Mouse (Mus musculus): Measurements from ENCODE around the gene Zfp831.
A peak's percentile ranks its signal among the peaks of the same experiment; 100 is the strongest.

The Zfp831 gene

GRCm38 (mm10) chr2:174643448-174644144 lies at the start of gene Zfp831:
TSS of gene Zfp831 (plus strand) at chr2:174643534.
- no peak for DNase-seq (ENCODE audit: low read depth, low spot score)

- DNase-seq (ENCODE audit: low read depth, low spot score): peak; percentile 25
Measured at GRCm38 (mm10) chr2:174594965-174595364, 48.4 kb upstream of the Zfp831 start.

- DNase-seq (ENCODE audit: low read depth, low spot score): no peak
Measured at GRCm38 (mm10) chr2:174595611-174596010, 47.7 kb upstream of the Zfp831 start.

GRCm38 (mm10) chr2:174596457-174596856 lies 46.9 kb upstream of the Zfp831 start:
- DNase-seq (ENCODE audit: low read depth, low spot score): no peak

- no peak for DNase-seq (ENCODE audit: low read depth, low spot score)
Measured at GRCm38 (mm10) chr2:174598451-174598850, 44.9 kb upstream of the Zfp831 start.

- DNase-seq (ENCODE audit: low read depth, low spot score): no peak
Measured at GRCm38 (mm10) chr2:174599071-174599635, 44.2 kb upstream of the Zfp831 start.

- DNase-seq (ENCODE audit: low read depth, low spot score): no peak
Measured at GRCm38 (mm10) chr2:174599853-174600271, 43.5 kb upstream of the Zfp831 start.

- DNase-seq (ENCODE audit: low read depth, low spot score): no peak
Measured at GRCm38 (mm10) chr2:174601938-174602685, 41.2 kb upstream of the Zfp831 start.

- no peak for DNase-seq (ENCODE audit: low read depth, low spot score)
Measured at GRCm38 (mm10) chr2:174603321-174603720, 40.0 kb upstream of the Zfp831 start.

- DNase-seq (ENCODE audit: low read depth, low spot score): no peak
Measured at GRCm38 (mm10) chr2:174605020-174605419, 38.3 kb upstream of the Zfp831 start.

- no peak for DNase-seq (ENCODE audit: low read depth, low spot score)
Measured at GRCm38 (mm10) chr2:174605442-174606087, 37.8 kb upstream of the Zfp831 start.

GRCm38 (mm10) chr2:174606376-174606775 lies 37.0 kb upstream of the Zfp831 start:
- DNase-seq (ENCODE audit: low read depth, low spot score): no peak

GRCm38 (mm10) chr2:174609892-174610291 lies 33.4 kb upstream of the Zfp831 start:
- no peak for DNase-seq (ENCODE audit: low read depth, low spot score)

GRCm38 (mm10) chr2:174612386-174613063 lies 30.8 kb upstream of the Zfp831 start:
- DNase-seq (ENCODE audit: low read depth, low spot score): no peak

- no peak for DNase-seq (ENCODE audit: low read depth, low spot score)
Measured at GRCm38 (mm10) chr2:174613221-174613620, 30.1 kb upstream of the Zfp831 start.

GRCm38 (mm10) chr2:174613921-174614441 lies 29.4 kb upstream of the Zfp831 start:
- DNase-seq (ENCODE audit: low read depth, low spot score): no peak

- DNase-seq (ENCODE audit: low read depth, low spot score): no peak
Measured at GRCm38 (mm10) chr2:174621881-174622280, 21.5 kb upstream of the Zfp831 start.

- no peak for DNase-seq (ENCODE audit: low read depth, low spot score)
Measured at GRCm38 (mm10) chr2:174624430-174624829, 18.9 kb upstream of the Zfp831 start.

GRCm38 (mm10) chr2:174627021-174627420 lies 16.3 kb upstream of the Zfp831 start:
- DNase-seq (ENCODE audit: low read depth, low spot score): no peak

- DNase-seq (ENCODE audit: low read depth, low spot score): no peak
Measured at GRCm38 (mm10) chr2:174629299-174629850, 14.0 kb upstream of the Zfp831 start.

- no peak for DNase-seq (ENCODE audit: low read depth, low spot score)
Measured at GRCm38 (mm10) chr2:174636750-174637149, 6.6 kb upstream of the Zfp831 start.
